Mouse (Mus musculus) liver, adult 2 months (tissue): ENCODE measurements at regions not wholly inside any gene's neighbourhood (a gene's known extent, or its start where the extent isn't known, plus 50 kb on each side); places are given as distances from the start of the nearest gene placed in this dataset.

ENCODE experiments used
- DNase-seq: peaks from one replicate; pipeline ENCODE4 v3.0.0-alpha.2; 2011; ENCODE audit warnings: low read depth, low spot score; ENCODE audit errors: extremely low read depth
- H3K27ac ChIP-seq: fragments of 200-500 bp; replicated peaks from 2 replicates; pipeline ENCODE4 v1.5.1; 2012; ENCODE audit warnings: low read depth, mild to moderate bottlenecking, control low read depth, inconsistent platforms, low read length; ENCODE audit not compliant: insufficient read depth
- H3K27me3 ChIP-seq: fragments of 200-500 bp; 2 replicates; pipeline ENCODE4 v1.6.1; 2012; ENCODE audit warnings: mild to moderate bottlenecking, moderate library complexity, low read length, inconsistent platforms; ENCODE audit not compliant: control insufficient read depth, insufficient read depth
- H3K36me3 ChIP-seq: fragments of 200-500 bp; 2 replicates; pipeline ENCODE4 v1.6.1; 2012; ENCODE audit warnings: low read length, inconsistent platforms; ENCODE audit not compliant: control insufficient read depth, insufficient read depth
- H3K4me1 ChIP-seq: fragments of 200-500 bp; 2 replicates; pipeline ENCODE4 v1.6.1; 2011; ENCODE audit warnings: low read length; ENCODE audit not compliant: control insufficient read depth, insufficient read depth
- H3K4me3 ChIP-seq: fragments of 200-500 bp; 2 replicates; pipeline ENCODE4 v1.5.1; 2011; ENCODE audit warnings: low read depth, mild to moderate bottlenecking, control low read depth, low read length, moderate library complexity; ENCODE audit not compliant: insufficient read depth
- H3K79me2 ChIP-seq: fragments of 200-500 bp; 2 replicates; pipeline ENCODE4 v1.6.1; 2012; ENCODE audit warnings: inconsistent platforms, mild to moderate bottlenecking, low read length, moderate library complexity; ENCODE audit not compliant: control insufficient read depth, insufficient read depth
- H3K9ac ChIP-seq: fragments of 200-500 bp; 2 replicates; pipeline ENCODE4 v1.6.1; 2012; ENCODE audit warnings: low read depth, mild to moderate bottlenecking, control low read depth, inconsistent platforms, low read length
- CTCF ChIP-seq: fragments of 200-500 bp; IDR thresholded peaks from 2 replicates; pipeline ENCODE4 v1.5.1; 2011; ENCODE audit warnings: low read depth, low read length, control low read depth
- POLR2A ChIP-seq: fragments of 200-500 bp; IDR thresholded peaks from 2 replicates; pipeline ENCODE4 v1.6.1; 2011; ENCODE audit warnings: low read length, control low read depth; ENCODE audit not compliant: insufficient read depth; ENCODE audit errors: extremely low read depth
- WGBS: fragments of 180-500 bp; shearing (Covaris S2); methylation state at CpG from one replicate; pipeline ENCODE4 v1.1.7; 2018; 5-methylcytosine and 5-hydroxymethylcytosine counted together

GRCm38 (mm10) chr2:93135324-93135723 lies 52.0 kb upstream of the Trp53i11 start:
- Histone ChIP-seq H3K27ac (0 out of 2 replicates have a peak overlapping the region, but pooled peaks have one; percentile 7), H3K9ac (no peak overlapping the region)

GRCm38 (mm10) chr2:93133301-93133971 lies 53.9 kb upstream of the Trp53i11 start:
- TF ChIP-seq CTCF (no peak), POLR2A (no peak)
- Histone ChIP-seq H3K4me3 (no peak overlapping the region), H3K27me3 (no peaks in the 10 kb centered on the region)

More at GRCm38 (mm10) chr2:93135324-93135723, 52.0 kb upstream of the Trp53i11 start:
- H3K27me3 ChIP-seq: no peaks in the 10 kb centered on the region
- TF ChIP-seq CTCF: no peak
- TF ChIP-seq POLR2A: no peak
- no peaks in the 10 kb centered on the region for H3K79me2 ChIP-seq
- DNase-seq: no peak
- no peaks in the 10 kb centered on the region for H3K36me3 ChIP-seq
- H3K4me1 ChIP-seq: no peaks in the 10 kb centered on the region
- WGBS: 61% methylated on average over 7 of the region's 7 CpGs
- H3K4me3 ChIP-seq: no peak overlapping the region

GRCm38 (mm10) chr2:93131825-93132623 lies 55.3 kb upstream of the Trp53i11 start:
- WGBS: 66% methylated on average over 9 of the region's 9 CpGs
- Histone ChIP-seq H3K4me1 (no peaks in the 10 kb centered on the region), H3K79me2 (no peaks in the 10 kb centered on the region), H3K9ac (no peak overlapping the region), H3K27me3 (no peaks in the 10 kb centered on the region), H3K36me3 (no peaks in the 10 kb centered on the region), H3K27ac (no peak overlapping the region), H3K4me3 (no peak overlapping the region)
- DNase-seq: no peak
- TF ChIP-seq CTCF (no peak), POLR2A (no peak)

More at GRCm38 (mm10) chr2:93133301-93133971, 53.9 kb upstream of the Trp53i11 start:
- DNase-seq: no peak
- Histone ChIP-seq H3K79me2 (no peaks in the 10 kb centered on the region), H3K36me3 (no peaks in the 10 kb centered on the region), H3K27ac (no peak overlapping the region), H3K9ac (no peak overlapping the region), H3K4me1 (no peaks in the 10 kb centered on the region)
- WGBS: 75% methylated on average over 10 of the region's 10 CpGs

- Histone ChIP-seq H3K27me3 (no peaks in the 10 kb centered on the region), H3K9ac (no peak overlapping the region), H3K4me1 (no peaks in the 10 kb centered on the region), H3K4me3 (no peak overlapping the region), H3K79me2 (no peaks in the 10 kb centered on the region), H3K36me3 (no peaks in the 10 kb centered on the region), H3K27ac (no peak overlapping the region)
- no peak for TF ChIP-seq POLR2A
- TF ChIP-seq CTCF: no peak
- 69% methylated on average over 9 of the region's 9 CpGs for WGBS
- no peak for DNase-seq
Measured at GRCm38 (mm10) chr2:93131236-93131635, 56.1 kb upstream of the Trp53i11 start.

- no peak overlapping the region for H3K9ac ChIP-seq
- no peak for TF ChIP-seq CTCF
- TF ChIP-seq POLR2A: no peak
- H3K36me3 ChIP-seq: no peaks in the 10 kb centered on the region
- H3K27ac ChIP-seq: no peak overlapping the region
- H3K27me3 ChIP-seq: no peaks in the 10 kb centered on the region
- H3K79me2 ChIP-seq: no peaks in the 10 kb centered on the region
- no peak for DNase-seq
- WGBS: 42% methylated on average over 4 of the region's 4 CpGs
- H3K4me3 ChIP-seq: no peak overlapping the region
- no peaks in the 10 kb centered on the region for H3K4me1 ChIP-seq
Measured at GRCm38 (mm10) chr2:93129176-93129575, 58.2 kb upstream of the Trp53i11 start.
